Mouse (Mus musculus) lung, postnatal 0 days (tissue): ENCODE results near the gene Lgi2.

Experiments
- CTCF ChIP-seq: IDR thresholded peaks from 2 replicates; pipeline ENCODE4 v1.5.1; 2016; ENCODE audit warnings: antibody characterized with exemption, mild to moderate bottlenecking
- EP300 ChIP-seq: IDR thresholded peaks from 2 replicates; pipeline ENCODE4 v1.6.1; 2016; ENCODE audit warnings: antibody characterized with exemption, mild to moderate bottlenecking, control low read depth

GRCm38 (mm10) chr5:52604582-52605041, 38.4 kb upstream of the Lgi2 start:
- TF ChIP-seq CTCF (no peak), EP300 (no peak)
